Mouse (Mus musculus): Measurements from ENCODE around the gene Gstm4. TPM values are rescaled to one million over a fixed set of nuclear protein-coding genes. Genes with fewer than 3 reads are reported as not detected.

The Gstm4 gene
- total RNA-seq, 2 experiments from 2014 or later: 10.9 to 12.1 TPM

GRCm38 (mm10) chr3:108065551-108065950, 20.9 kb upstream of the Gstm4 start:
- Histone ChIP-seq H3K4me3 (no peak overlapping the region), H3K27ac (no peak overlapping the region)
- DNase-seq: no peak
- no peak for TF ChIP-seq CTCF (IDR thresholded peaks at IDR 0.05)
- intact Hi-C loops (cut with DNase I): loop anchor here (10.0 kb wide), 1 partner anchor 371 kb away; the partner anchor contains the start of gene Ahcyl1

GRCm38 (mm10) chr3:108064672-108065071, 20.0 kb upstream of the Gstm4 start:
- TF ChIP-seq CTCF (IDR thresholded peaks at IDR 0.05): no peak

GRCm38 (mm10) chr3:108062648-108063047, 18.0 kb upstream of the Gstm4 start:
- no peak for DNase-seq
- intact Hi-C loops (cut with DNase I): loop anchor here (5.0 to 10.0 kb wide), 2 partner anchors 125 to 368 kb away; partner anchors contain the start of gene Ahcyl1
- no peak for TF ChIP-seq CTCF (IDR thresholded peaks at IDR 0.05)
- Histone ChIP-seq H3K27ac (no peak overlapping the region), H3K4me3 (no peak overlapping the region)

More at GRCm38 (mm10) chr3:108064672-108065071, 20.0 kb upstream of the Gstm4 start:
- no peak overlapping the region for H3K27ac ChIP-seq
- intact Hi-C loops (cut with DNase I): loop anchor here (5.0 to 10.0 kb wide), 2 partner anchors 127 to 370 kb away; partner anchors contain the start of gene Ahcyl1
- DNase-seq: no peak
- no peak overlapping the region for H3K4me3 ChIP-seq

GRCm38 (mm10) chr3:108061420-108061819, 16.7 kb upstream of the Gstm4 start:
- peak; percentile 90 for TF ChIP-seq CTCF (IDR thresholded peaks at IDR 0.05)
- H3K4me3 ChIP-seq: peak overlapping the region; percentile 39
- intact Hi-C loops (cut with DNase I): loop anchor here (2.0 to 10.0 kb wide), 5 partner anchors 43 to 367 kb away; partner anchors contain the start of gene Ahcyl1
- no peak for DNase-seq
- no peak overlapping the region for H3K27ac ChIP-seq

- intact Hi-C loops (cut with DNase I): no loop called here
- H3K27ac ChIP-seq: no peak overlapping the region
- DNase-seq: no peak
- H3K4me3 ChIP-seq: no peak overlapping the region
- no peak for TF ChIP-seq CTCF (IDR thresholded peaks at IDR 0.05)
These were observed 5.8 kb upstream of the Gstm4 start for GRCm38 (mm10) chr3:108050493-108050892.

GRCm38 (mm10) chr3:108048306-108048705, 3.6 kb upstream of the Gstm4 start:
- H3K27ac ChIP-seq: no peak overlapping the region
- DNase-seq: no peak
- no peak for TF ChIP-seq CTCF (IDR thresholded peaks at IDR 0.05)
- intact Hi-C loops (cut with DNase I): loop anchor here (5.0 kb wide), 1 partner anchor 116 kb away; the partner anchor contains the start of gene Gstm7
- no peak overlapping the region for H3K4me3 ChIP-seq

- DNase-seq: no peak
- TF ChIP-seq CTCF (IDR thresholded peaks at IDR 0.05): no peak
- Histone ChIP-seq H3K4me3 (no peak overlapping the region), H3K27ac (no peak overlapping the region)
- intact Hi-C loops (cut with DNase I): loop anchor here (5.0 kb wide), 1 partner anchor 115 kb away; the partner anchor contains the start of gene Gstm7
These were observed 2.4 kb upstream of the Gstm4 start for GRCm38 (mm10) chr3:108046944-108047655.

- peak; percentile 51 for DNase-seq
- H3K27ac ChIP-seq: peak overlapping the region; percentile 61
- no peak overlapping the region for H3K4me3 ChIP-seq
- intact Hi-C loops (cut with DNase I): no loop called here
- no peak for TF ChIP-seq CTCF (IDR thresholded peaks at IDR 0.05)
These were observed 11.5 kb downstream of the Gstm4 start for GRCm38 (mm10) chr3:108033156-108033555.

GRCm38 (mm10) chr3:108032113-108032512, 12.6 kb downstream of the Gstm4 start:
- Histone ChIP-seq H3K27ac (no peak overlapping the region), H3K4me3 (no peak overlapping the region)
- TF ChIP-seq CTCF (IDR thresholded peaks at IDR 0.05): no peak
- no peak for DNase-seq
- intact Hi-C loops (cut with DNase I): no loop called here

- no peak for TF ChIP-seq CTCF (IDR thresholded peaks at IDR 0.05)
- intact Hi-C loops (cut with DNase I): no loop called here
- Histone ChIP-seq H3K27ac (no peak overlapping the region), H3K4me3 (no peak overlapping the region)
- DNase-seq: no peak
These were observed 15.9 kb downstream of the Gstm4 start for GRCm38 (mm10) chr3:108028641-108029365.

GRCm38 (mm10) chr3:108026597-108026996, 18.1 kb downstream of the Gstm4 start:
- H3K27ac ChIP-seq: no peak overlapping the region
- intact Hi-C loops (cut with DNase I): no loop called here
- no peak overlapping the region for H3K4me3 ChIP-seq
- TF ChIP-seq CTCF (IDR thresholded peaks at IDR 0.05): no peak
- no peak for DNase-seq

- no peak for TF ChIP-seq CTCF (IDR thresholded peaks at IDR 0.05)
- intact Hi-C loops (cut with DNase I): no loop called here
These were observed 18.6 kb downstream of the Gstm4 start for GRCm38 (mm10) chr3:108026049-108026448.

GRCm38 (mm10) chr3:108025318-108025717, 19.4 kb downstream of the Gstm4 start:
- no peak for TF ChIP-seq CTCF (IDR thresholded peaks at IDR 0.05)
- intact Hi-C loops (cut with DNase I): no loop called here
- Histone ChIP-seq H3K4me3 (no peak overlapping the region), H3K27ac (no peak overlapping the region)
- no peak for DNase-seq

More at GRCm38 (mm10) chr3:108026049-108026448, 18.6 kb downstream of the Gstm4 start:
- Histone ChIP-seq H3K27ac (no peak overlapping the region), H3K4me3 (no peak overlapping the region)
- no peak for DNase-seq

Measured in gastrocnemius, adult 2 months (tissue).